Mouse (Mus musculus): ENCODE results near the gene Tmem19. TPM values are rescaled to one million over a fixed set of nuclear protein-coding genes. Genes with fewer than 3 reads are reported as not detected.
"Not testable (repeated sequence)": the region's sequence is repeated elsewhere in the genome, so short reads cannot be mapped to it uniquely, and the experiment has no call there.

Tmem19 gene
- total RNA-seq, 2 experiments from 2014 or later = 17.5 to 17.6 TPM

DNA sequence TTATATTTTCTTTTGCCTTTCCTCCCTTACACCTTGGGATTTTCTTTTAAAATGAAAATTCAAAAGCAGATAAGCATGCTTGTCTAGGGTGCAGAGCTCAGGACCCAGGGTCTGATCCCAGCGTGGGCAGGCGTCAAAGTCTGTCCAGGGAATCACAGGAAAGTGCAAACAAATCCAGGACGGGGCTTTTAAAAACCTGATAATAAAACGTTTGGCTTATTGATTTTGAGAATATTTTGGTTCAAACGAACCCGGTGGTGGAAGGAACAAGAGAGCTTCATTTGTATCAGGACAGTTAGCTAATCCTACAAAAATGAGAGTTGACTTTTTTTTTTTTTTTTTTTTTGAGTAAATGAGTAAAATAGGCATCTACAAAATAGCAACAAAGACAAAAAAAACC is 14.2 kb downstream of the Tmem19 start:
- DNase-seq = no peak

DNA sequence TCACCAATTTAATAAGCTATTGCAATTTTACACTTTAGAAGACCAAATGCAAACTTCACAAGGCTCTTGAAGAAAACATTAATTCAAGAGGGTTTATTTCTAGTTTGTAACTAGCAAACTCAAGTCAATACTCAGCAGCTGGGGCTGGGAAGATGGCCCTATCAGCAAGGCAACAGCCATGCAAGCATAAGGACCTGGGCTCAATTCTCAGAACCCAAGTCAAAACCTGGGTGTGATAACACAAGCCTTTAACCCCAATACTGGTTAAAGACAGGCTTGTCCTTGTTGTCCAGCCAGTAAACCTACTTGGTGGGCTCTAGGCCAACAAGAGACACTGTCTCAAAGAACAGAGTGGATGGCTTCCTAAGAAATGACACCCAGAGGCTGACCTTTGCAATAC is 15.9 kb downstream of the Tmem19 start:
- DNase-seq = no peak

DNA sequence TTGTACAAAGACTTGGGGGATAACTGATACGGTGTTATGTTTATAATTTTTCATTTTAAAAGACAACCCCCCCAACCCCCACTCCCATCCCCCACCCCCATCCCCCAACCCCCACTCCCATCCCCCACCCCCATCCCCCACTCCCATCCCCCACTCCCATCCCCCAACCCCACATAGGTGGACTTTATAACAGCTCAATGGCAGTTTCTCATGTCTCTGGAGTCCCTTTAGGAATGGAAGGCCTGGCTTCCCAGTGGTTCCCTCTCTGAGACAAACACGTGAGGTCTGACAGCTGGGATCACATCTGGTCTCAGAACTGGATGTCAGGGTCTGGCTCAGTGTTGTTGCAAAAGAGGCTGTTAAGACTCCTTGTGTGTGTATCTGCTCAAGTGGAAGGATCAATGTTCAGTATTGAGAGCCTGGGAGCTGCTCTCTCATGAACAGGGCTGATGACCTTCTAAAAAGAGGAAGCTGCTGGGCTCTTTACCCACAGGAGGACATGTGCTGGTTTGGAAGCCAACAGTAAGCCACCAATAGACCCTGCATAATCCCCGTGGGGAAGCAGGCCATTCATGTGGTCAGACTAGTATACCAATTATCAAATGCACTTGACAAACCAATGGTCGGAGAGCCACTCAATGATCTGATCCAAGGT is 19.4 kb downstream of the Tmem19 start:
- no peak for DNase-seq

DNA sequence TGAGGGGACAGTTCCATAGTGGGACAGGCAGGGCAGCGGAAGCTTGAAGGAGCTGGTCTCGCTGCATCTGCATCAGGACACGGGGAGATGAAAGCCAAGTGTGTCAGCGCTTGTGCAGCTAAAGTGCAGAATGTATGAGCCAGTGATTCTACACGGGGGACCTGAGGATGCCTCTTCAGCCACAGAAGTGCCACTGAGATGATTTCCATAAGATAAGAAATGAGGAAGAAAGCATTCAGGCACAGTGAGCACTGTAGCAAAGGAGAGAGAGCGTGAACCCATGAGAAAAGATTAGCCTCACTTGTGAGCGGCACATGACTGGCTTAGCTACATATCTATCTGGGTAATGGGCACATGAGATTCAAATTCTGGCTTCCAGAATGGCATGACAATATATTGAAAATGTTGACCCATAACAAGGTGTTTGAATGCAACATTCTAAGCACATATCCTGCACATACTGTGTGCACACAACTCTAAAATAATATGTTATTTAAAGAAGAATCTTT is 22.4 kb downstream of the Tmem19 start:
- DNase-seq = no peak

- no peak for DNase-seq
These were observed 25.4 kb downstream of the Tmem19 start for GRCm38 (mm10) chr10:115336901-115337300.

GRCm38 (mm10) chr10:115333528-115333927 is 28.8 kb downstream of the Tmem19 start:
- no peak for DNase-seq

DNA sequence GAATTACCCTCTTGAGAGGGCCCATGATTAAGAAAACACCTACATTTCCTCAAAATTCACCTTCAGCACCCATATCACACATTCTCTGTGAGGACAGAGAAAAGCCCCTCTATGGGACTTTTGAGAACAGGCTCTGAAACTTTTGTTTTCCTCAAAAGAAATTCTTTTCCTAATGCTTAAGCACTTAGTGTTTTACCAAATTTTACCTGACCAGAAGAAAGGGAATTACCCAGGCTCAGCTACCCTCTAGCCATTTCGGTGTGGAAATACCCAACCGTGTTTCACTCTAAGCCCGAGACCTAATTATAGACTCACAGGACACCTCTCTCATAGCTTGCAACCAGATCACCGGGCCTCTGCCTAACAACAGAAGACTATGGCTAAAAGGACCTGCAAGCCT is 29.3 kb downstream of the Tmem19 start:
- no peak for DNase-seq

- no peak for DNase-seq
These were observed 29.8 kb downstream of the Tmem19 start for GRCm38 (mm10) chr10:115332420-115332952.

DNA sequence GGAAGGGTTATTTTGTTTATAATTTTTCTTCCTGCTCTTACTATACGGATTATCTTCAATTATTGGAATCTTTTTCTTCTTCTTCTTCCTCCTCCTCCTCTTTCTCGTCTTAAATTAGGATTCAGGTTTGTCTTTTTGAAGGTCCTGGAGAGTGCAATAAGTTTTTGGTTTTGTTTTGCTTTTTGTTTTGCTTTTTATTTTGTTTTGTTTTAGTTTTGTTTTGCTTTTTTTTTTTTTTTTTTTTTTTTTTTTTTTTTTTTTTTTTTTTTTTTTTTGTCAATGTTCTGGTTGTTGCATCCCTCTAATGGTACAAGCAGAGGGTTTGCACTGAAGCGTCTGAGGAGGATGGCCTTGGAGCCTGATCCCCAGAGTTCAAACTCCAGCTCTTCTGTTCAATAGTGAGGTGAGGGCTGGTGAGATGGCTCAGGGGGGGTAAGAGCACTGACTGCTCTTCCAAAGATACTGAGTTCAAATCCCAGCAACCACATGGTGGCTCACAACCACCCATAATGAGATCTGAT is 33.2 kb downstream of the Tmem19 start:
- DNase-seq = no peak

DNA sequence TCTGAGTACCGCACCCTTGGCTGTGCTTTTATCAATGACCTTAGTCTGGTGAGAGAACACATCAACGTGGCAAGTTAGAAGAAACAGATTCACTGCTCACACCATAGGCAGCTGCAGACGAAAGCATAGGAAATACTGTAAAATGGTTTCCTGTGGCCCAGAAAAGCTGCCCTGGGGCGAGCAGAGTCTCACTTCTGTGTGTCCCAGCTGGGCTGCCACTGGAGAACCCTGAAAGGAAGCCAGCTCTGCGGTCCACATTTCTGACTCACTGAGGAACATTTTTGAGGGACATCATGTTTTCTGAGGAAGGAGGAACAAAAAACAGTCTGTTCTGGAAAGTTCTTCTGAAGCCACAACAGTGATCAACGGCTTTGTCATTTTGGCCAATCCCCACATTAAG is 33.8 kb downstream of the Tmem19 start:
- DNase-seq = no peak

- peak; percentile 77 for DNase-seq
These were observed 39.0 kb downstream of the Tmem19 start for GRCm38 (mm10) chr10:115323295-115323694.

- no peak for DNase-seq
These were observed 40.8 kb downstream of the Tmem19 start for GRCm38 (mm10) chr10:115321317-115322035.

- not testable (repeated sequence) for DNase-seq
These were observed 43.9 kb downstream of the Tmem19 start for GRCm38 (mm10) chr10:115318388-115318787.

DNA sequence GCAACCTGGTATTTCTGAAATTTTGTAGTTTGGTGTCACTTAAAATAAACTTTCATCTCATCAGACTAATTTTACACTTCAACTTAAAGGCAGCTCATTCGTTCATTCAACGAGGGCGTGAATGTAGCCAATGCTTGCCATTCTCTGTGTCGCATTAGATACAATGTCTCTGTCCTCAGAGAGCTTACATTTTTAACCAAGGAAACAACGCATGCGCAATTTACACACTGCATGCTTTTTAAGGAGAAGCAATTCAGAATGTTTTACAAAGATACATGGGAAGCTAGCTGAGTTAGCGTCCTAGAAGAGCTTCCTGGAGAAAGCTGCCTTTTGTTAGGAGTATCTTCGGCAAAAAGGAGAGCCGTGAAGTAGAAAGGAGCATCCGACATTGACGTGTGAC is 46.0 kb downstream of the Tmem19 start:
- DNase-seq = no peak

- DNase-seq = peak; percentile 100
These were observed 46.7 kb downstream of the Tmem19 start, which contains the start of gene Rab21 for GRCm38 (mm10) chr10:115315473-115316171. Gene Rab21, minus strand, starts transcription at chr10:115315594.

- peak; percentile 44 for DNase-seq
These were observed 47.5 kb downstream of the Tmem19 start for GRCm38 (mm10) chr10:115314582-115315452.

DNA sequence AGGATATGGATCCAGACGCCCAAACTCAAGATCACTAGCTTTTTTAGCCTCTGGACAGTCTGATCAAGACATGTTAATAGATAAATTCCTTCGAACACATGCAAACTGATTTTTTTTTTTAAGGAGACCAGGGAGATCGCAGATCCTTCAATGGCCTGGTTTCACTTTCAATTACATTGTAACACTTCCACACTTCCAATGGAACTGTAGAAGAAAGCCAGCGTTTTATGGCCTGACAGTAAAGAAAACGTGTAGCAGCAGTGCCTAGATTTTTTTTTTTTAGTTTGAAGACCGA is 48.1 kb downstream of the Tmem19 start:
- DNase-seq = no peak

DNA sequence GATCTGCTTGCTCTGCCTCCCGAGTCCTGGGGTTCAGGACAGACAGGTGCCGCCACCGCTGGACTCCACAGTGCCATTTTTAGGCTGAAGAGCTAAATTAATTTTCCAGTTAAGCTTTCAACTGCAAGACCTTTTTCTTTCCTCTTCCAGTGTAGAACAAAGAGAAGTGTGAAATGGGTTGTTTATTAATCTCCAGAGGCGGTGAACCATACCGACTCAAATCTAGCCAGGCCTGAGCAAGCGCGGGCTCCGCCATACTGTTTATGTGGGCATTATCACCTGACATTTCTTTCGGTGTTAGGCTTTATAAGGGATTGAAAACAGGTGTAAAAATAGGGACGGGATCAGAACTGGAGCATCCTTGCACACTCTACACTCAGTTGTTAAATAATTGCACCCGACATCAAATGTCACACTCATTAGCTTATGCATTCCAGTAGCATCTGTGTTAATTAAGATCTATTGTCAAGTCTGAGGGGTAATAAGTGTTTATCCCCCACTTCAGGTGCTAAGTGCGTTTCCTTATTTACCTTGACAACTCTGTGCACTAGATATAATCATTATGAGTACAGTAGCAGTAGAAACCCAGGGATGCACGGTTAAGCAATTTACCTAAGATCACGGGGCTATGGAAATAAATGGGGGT is 48.5 kb downstream of the Tmem19 start:
- DNase-seq = no peak

- DNase-seq = peak; percentile 55
These were observed 49.6 kb downstream of the Tmem19 start for GRCm38 (mm10) chr10:115312732-115313131.

DNA sequence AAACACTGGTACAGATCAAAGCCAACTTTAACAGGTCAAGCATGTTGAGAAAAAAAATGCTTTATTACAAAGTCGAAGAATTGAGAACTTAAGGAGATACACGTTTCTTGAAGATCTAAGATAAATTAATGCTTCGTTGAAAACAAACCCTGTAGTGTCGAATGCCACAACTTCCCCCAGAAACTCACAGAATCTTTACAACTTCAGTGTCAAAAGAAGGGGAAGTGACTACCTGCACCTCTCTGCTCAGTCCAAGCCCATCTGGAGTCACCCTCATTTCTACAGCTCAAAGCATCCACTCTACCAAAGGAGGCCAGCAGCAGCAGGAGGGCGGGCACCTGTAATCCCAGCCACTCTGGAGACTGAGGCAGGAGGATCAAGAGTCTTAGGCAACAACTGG is 50.1 kb downstream of the Tmem19 start:
- DNase-seq = no peak

DNA sequence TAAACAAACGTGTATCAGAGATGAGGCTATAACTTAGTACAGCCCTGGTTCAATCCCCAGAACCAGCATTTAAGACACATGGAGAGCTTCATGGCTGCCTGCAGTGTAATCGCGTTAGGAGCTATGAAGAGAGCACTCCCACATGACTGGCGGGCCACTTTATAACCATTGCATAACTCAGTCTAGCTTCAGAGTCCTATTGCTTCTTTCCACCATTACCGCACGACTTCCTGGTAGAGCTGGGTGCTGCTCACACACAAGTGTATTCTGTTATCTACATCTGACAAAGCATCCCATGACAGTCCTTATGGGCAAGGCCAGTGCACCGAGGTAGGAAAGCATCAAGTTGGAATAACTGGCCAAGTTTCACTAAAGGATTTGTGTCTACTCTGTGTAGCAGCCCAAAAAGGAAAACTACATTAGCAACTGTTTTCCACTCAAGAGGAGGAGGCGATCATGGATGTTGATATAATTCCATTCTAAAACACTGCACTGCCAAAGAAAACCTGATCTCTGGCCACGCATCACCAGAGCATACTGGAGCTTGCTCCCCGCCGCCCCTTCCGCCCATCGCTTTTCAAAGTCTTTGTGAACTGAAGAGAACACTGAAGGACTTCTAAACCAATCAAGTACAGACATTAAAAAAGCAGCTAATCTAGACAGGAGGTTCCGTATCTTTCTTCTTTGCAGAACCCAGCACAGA is 50.9 kb downstream of the Tmem19 start:
- DNase-seq = no peak
